Mouse (Mus musculus): ENCODE measurements at regions not wholly inside any gene's neighbourhood (a gene's known extent, or its start where the extent isn't known, plus 50 kb on each side); places are given as distances from the start of the nearest gene placed in this dataset.

GRCm38 (mm10) chr15:10106853-10107252, 70.2 kb upstream of the Prlr start:
- TF ChIP-seq POLR2A (IDR thresholded peaks at IDR 0.05; ENCODE audit: borderline replicate concordance, low read depth, low read length) (no peak), CTCF (IDR thresholded peaks at IDR 0.05; ENCODE audit: low read depth, low read length) (no peak)

Data from bone marrow macrophage, adult 2 months (primary cell).